Mouse (Mus musculus) limb, embryonic 14.5 days (tissue): ENCODE measurements at regions not wholly inside any gene's neighbourhood (a gene's known extent, or its start where the extent isn't known, plus 50 kb on each side); places are given as distances from the start of the nearest gene placed in this dataset.

Source experiments
- ATAC-seq: fragments of 200-750 bp; cut with Nextera tagmentation; 2 replicates; pipeline ENCODE4 v1.8.0; 2017; ENCODE audit warnings: low read depth, moderate number of reproducible peaks, moderate TSS enrichment; ENCODE audit not compliant: low FRiP score
- DNase-seq: peaks from one replicate; pipeline ENCODE4 v3.0.0-alpha.2; 2015; ENCODE audit warnings: low spot score
- H3K27ac ChIP-seq: fragments of 300-500 bp; sonication (generic); replicated peaks from 2 replicates; pipeline ENCODE4 v1.5.1; 2014; ENCODE audit warnings: low read depth, mild to moderate bottlenecking, low read length, moderate library complexity, mixed read lengths
- H3K27me3 ChIP-seq: fragments of 300-500 bp; sonication (generic); 2 replicates; pipeline ENCODE4 v1.6.1; 2014; ENCODE audit warnings: low read length, mixed read lengths; ENCODE audit not compliant: control insufficient read depth, insufficient read depth
- H3K36me3 ChIP-seq: fragments of 300-500 bp; sonication (generic); 2 replicates; pipeline ENCODE4 v1.6.1; 2014; ENCODE audit warnings: mild to moderate bottlenecking, low read length, moderate library complexity, mixed read lengths; ENCODE audit not compliant: control insufficient read depth, insufficient read depth
- H3K4me1 ChIP-seq: fragments of 300-500 bp; sonication (generic); 2 replicates; pipeline ENCODE4 v1.6.1; 2014; ENCODE audit warnings: antibody characterized with exemption, low read length, mixed read lengths; ENCODE audit not compliant: control insufficient read depth, insufficient read depth
- H3K4me2 ChIP-seq: fragments of 300-500 bp; sonication (generic); replicated peaks from 2 replicates; pipeline ENCODE4 v1.6.1; 2014; ENCODE audit warnings: low read depth, mild to moderate bottlenecking, low read length, moderate library complexity; ENCODE audit not compliant: severe bottlenecking
- H3K4me3 ChIP-seq: fragments of 300-500 bp; sonication (generic); replicated peaks from 2 replicates; pipeline ENCODE4 v1.5.1; 2014; ENCODE audit warnings: low read length
- H3K9ac ChIP-seq: fragments of 300-500 bp; sonication (generic); 2 replicates; pipeline ENCODE4 v1.6.1; 2014; ENCODE audit warnings: mild to moderate bottlenecking, low read depth, low read length, moderate library complexity; ENCODE audit not compliant: severe bottlenecking
- H3K9me3 ChIP-seq: fragments of 300-500 bp; sonication (generic); 2 replicates; pipeline ENCODE4 v1.6.1; 2016; ENCODE audit warnings: low read length; ENCODE audit not compliant: control insufficient read depth
- POLR2A ChIP-seq: fragments of 200-500 bp; IDR thresholded peaks from 2 replicates; pipeline ENCODE4 v1.8.0; 2012; ENCODE audit warnings: inconsistent platforms, mild to moderate bottlenecking, moderate library complexity, borderline replicate concordance; ENCODE audit not compliant: insufficient read depth, insufficient read length; ENCODE audit errors: extremely low read depth
- WGBS: fragments of 180-500 bp; shearing (Covaris S2); extraction: QIAGEN DNeasy Blood & Tissue Kit; methylation state at CpG from one replicate; pipeline ENCODE4 v1.1.7; 2014; 5-methylcytosine and 5-hydroxymethylcytosine counted together

DNA sequence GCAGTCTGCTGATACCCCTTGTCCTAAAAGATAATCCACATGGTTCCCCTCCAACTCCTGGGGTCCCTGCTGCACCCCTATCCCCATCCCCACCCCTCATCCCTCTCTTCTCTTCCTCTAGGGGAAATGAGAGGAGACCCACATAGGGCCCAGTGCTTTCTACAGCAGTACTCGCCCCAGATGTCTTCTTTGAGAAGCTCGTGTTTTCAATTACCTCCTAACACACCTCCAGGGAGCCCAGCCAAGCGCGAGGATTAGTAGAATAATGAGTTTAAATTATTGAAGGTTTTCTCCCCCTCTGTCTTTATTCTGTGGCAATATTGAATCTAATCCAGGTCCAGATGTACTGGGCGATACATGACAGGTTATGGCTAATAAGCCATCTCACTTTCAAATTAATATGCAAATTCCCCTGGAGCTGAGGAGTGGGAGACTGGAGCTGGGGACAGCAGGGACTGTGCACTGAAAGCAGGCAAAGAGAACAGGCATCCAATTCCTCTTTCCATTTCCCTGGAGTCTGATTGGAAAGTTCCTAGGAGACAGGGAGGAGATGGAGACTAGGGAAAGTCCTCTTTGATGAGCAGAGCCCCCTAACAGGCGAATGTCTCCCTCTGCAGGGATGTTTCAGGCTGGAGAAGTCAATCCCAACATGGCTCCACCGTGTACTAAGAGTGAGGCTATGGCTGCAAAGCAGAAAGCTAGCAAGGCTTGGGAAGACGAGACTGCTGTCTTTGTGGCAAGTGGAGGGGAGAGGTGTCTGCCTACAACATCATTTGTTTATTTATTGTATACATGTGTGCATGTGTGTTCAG, 177.2 kb upstream of the Mocs1 start:
- ATAC-seq (no peak), DNase-seq (no peak)
- WGBS: 27% methylated on average over 8 of the region's 8 CpGs
- H3K36me3 ChIP-seq: no peaks in the 10 kb centered on the region
- no peak overlapping the region for H3K4me2 ChIP-seq
- no peak overlapping the region for H3K27ac ChIP-seq
- peaks cover 11% of the 10 kb centered on the region for H3K4me1 ChIP-seq
- no peaks in the 10 kb centered on the region for H3K27me3 ChIP-seq
- no peak for TF ChIP-seq POLR2A
- no peak overlapping the region for H3K4me3 ChIP-seq
- no peaks in the 10 kb centered on the region for H3K9me3 ChIP-seq
- H3K9ac ChIP-seq: no peak overlapping the region

DNA sequence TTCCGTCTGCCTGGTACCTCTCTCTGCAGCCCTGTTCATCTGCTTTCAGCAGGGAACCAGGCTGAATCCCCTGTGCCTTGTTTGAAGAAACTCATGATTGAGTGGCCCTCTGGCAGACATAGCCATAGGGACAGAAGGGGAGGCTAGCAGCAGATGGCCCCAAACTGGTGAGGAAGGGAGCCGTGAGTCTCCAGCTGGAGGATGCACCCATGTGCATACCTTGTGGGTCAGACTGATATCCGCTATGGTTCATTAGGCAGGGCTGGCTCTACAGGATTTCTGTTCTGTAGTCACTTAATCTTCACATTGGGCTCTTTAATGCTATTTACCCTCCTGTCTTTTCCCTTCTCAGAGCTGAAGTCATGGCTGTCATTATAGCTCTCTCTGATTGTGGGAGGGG, 175.9 kb upstream of the Mocs1 start:
- no peak for DNase-seq
- no peak for TF ChIP-seq POLR2A
- 81% methylated on average over 3 of the region's 3 CpGs for WGBS
- Histone ChIP-seq H3K9ac (no peak overlapping the region), H3K27ac (no peak overlapping the region), H3K9me3 (no peaks in the 10 kb centered on the region), H3K27me3 (no peaks in the 10 kb centered on the region), H3K4me1 (peaks cover 7% of the 10 kb centered on the region; the same call in 1 of the 2 replicates), H3K4me2 (no peak overlapping the region), H3K36me3 (no peaks in the 10 kb centered on the region), H3K4me3 (no peak overlapping the region)
- no peak for ATAC-seq

GRCm38 (mm10) chr17:49258496-49258895, 169.7 kb upstream of the Mocs1 start:
- no peak for TF ChIP-seq POLR2A
- Histone ChIP-seq H3K27me3 (no peaks in the 10 kb centered on the region), H3K9ac (no peak overlapping the region), H3K4me1 (no peaks in the 10 kb centered on the region), H3K4me2 (no peak overlapping the region), H3K27ac (no peak overlapping the region), H3K36me3 (no peaks in the 10 kb centered on the region), H3K9me3 (no peaks in the 10 kb centered on the region), H3K4me3 (no peak overlapping the region)
- DNase-seq (no peak), ATAC-seq (no peak)

- H3K4me2 ChIP-seq: no peak overlapping the region
- no peaks in the 10 kb centered on the region for H3K27me3 ChIP-seq
- no peaks in the 10 kb centered on the region for H3K9me3 ChIP-seq
- no peaks in the 10 kb centered on the region for H3K4me1 ChIP-seq
- WGBS: 11% methylated on average over 4 of the region's 4 CpGs
- H3K4me3 ChIP-seq: no peak overlapping the region
- DNase-seq (no peak), ATAC-seq (no peak)
- no peak overlapping the region for H3K9ac ChIP-seq
- TF ChIP-seq POLR2A: no peak
- H3K27ac ChIP-seq: no peak overlapping the region
- no peaks in the 10 kb centered on the region for H3K36me3 ChIP-seq
These were observed 165.8 kb upstream of the Mocs1 start for GRCm38 (mm10) chr17:49262394-49262793.

GRCm38 (mm10) chr17:49266343-49266742, 161.8 kb upstream of the Mocs1 start:
- TF ChIP-seq POLR2A: no peak
- Histone ChIP-seq H3K36me3 (no peaks in the 10 kb centered on the region), H3K9ac (no peak overlapping the region), H3K9me3 (no peaks in the 10 kb centered on the region), H3K4me3 (no peak overlapping the region), H3K27ac (no peak overlapping the region), H3K4me1 (no peaks in the 10 kb centered on the region), H3K4me2 (no peak overlapping the region), H3K27me3 (no peaks in the 10 kb centered on the region)
- DNase-seq: no peak
- ATAC-seq: no peak
- 87% methylated on average over 4 of the region's 4 CpGs for WGBS
